Mouse (Mus musculus): ENCODE results near the gene Gm14548.
"Not testable (repeated sequence)": the region's sequence is repeated elsewhere in the genome, so short reads cannot be mapped to it uniquely, and the experiment has no call there.

Gm14548 gene

GRCm38 (mm10) chr7:3898036-3898590 is at the start of gene Gm14548:
TSS of gene Gm14548 (minus strand) at chr7:3898120.
- DNase-seq = not testable (repeated sequence)

- no peak for DNase-seq
Measured at GRCm38 (mm10) chr7:3946117-3946516, 48.2 kb upstream of the Gm14548 start.

GRCm38 (mm10) chr7:3940915-3941314 is 43.0 kb upstream of the Gm14548 start:
- DNase-seq = no peak

- no peak for DNase-seq
Measured at GRCm38 (mm10) chr7:3939866-3940525, 42.1 kb upstream of the Gm14548 start.

- DNase-seq = not testable (repeated sequence)
Measured at GRCm38 (mm10) chr7:3935473-3935872, 37.6 kb upstream of the Gm14548 start.

GRCm38 (mm10) chr7:3915387-3915786 is 17.5 kb upstream of the Gm14548 start, which contains the start of gene Lilra6:
TSS of gene Lilra6 (minus strand) at chr7:3915503.
- not testable (repeated sequence) for DNase-seq

GRCm38 (mm10) chr7:3903704-3904103 is 5.8 kb upstream of the Gm14548 start:
- no peak for DNase-seq

GRCm38 (mm10) chr7:3875032-3875431 is 22.9 kb downstream of the Gm14548 start:
- DNase-seq = not testable (repeated sequence)

- DNase-seq = not testable (repeated sequence)
Measured at GRCm38 (mm10) chr7:3844951-3845350, 53.0 kb downstream of the Gm14548 start, which contains the start of gene Pira2. TSS of gene Pira2 (minus strand) at chr7:3845051.

GRCm38 (mm10) chr7:3837854-3838253 is 60.1 kb downstream of the Gm14548 start:
- not testable (repeated sequence) for DNase-seq

Data from layer of hippocampus, adult 9-11 months (tissue).